10 mouse cellular contexts compared by ENCODE assay signal in the genomic region with DNA sequence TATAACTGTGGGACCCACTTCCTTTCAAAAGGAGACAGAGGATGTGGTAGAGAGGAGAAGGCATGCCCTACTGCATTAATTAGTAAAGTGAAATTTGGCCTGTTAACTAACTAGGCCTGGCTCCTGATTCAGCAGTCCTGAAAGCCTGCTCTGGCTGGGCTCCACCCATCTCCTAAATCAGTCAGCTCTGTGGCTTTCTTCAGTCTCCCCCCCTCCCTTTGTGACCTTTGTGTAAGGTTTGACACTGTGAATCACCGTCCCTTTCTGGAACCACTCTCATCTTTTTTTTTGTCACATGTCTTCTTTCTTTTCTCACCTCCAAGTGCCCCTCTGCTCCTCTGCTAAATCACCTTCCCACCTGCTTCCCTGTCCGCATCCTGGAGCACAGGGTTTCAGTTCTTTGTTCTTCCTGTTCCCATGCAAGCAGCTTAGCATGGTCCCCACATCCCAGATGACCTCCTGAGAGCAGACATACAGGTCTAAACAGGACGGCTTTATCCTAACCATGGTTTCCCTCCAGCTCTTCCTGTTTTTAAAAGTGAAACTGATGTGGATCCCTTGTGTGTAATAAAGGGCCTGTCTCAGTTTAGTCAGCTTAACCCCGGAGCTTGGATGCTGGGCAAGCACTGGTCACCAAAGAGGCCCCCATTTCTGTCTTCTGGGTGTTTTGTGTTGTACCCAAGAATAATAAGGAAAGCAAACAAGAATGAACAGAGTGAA. TPM values are rescaled to one million over a fixed set of nuclear protein-coding genes. Genes with fewer than 3 reads are reported as not detected.
DNase-seq lines count a peak whose midpoint lies in the region; ATAC-seq lines count a peak whose summit lies in the region.
"Had no signal": no experiment of that assay in that cellular context is flagged by ENCODE, and none has a peak within 500 bp of the region (broad histone marks: within the 10 kb centered on the region; RNA-seq: fewer than 3 reads in every experiment).

No protein-coding gene starts in this region.

- no peaks in the 10 kb centered on the region for H3K27me3 ChIP-seq in forebrain, embryonic 10.5 days (ENCODE audit: poor library complexity, severe bottlenecking)
- H3K27me3 ChIP-seq in forebrain, embryonic 15.5 days, result no peaks in the 10 kb centered on the region
- no peaks in the 10 kb centered on the region for H3K27me3 ChIP-seq in heart, embryonic 11.5 days (ENCODE audit: control insufficient read depth, insufficient read depth, low read length)
- H3K27me3 ChIP-seq: embryonic facial prominence, embryonic 13.5 days; liver, embryonic 13.5 days had no signal

- peaks cover 6% of the 10 kb centered on the region; the same call in 1 of the 2 replicates for H3K4me1 ChIP-seq in forebrain, embryonic 10.5 days
- no peaks in the 10 kb centered on the region for H3K4me1 ChIP-seq in forebrain, embryonic 15.5 days
- no peaks in the 10 kb centered on the region for H3K4me1 ChIP-seq in heart, embryonic 11.5 days (ENCODE audit: control insufficient read depth, insufficient read depth, low read length)
- H3K4me1 ChIP-seq: embryonic facial prominence, embryonic 13.5 days had no signal

- H3K4me2 ChIP-seq in forebrain, embryonic 15.5 days (replicated peaks), result no peak overlapping the region
- no peak overlapping the region for H3K4me2 ChIP-seq in heart, embryonic 11.5 days
- H3K4me2 ChIP-seq: embryonic facial prominence, embryonic 13.5 days; liver, embryonic 13.5 days had no signal

- no peak for ATAC-seq in forebrain, embryonic 15.5 days (replicated peaks)
- no peak for ATAC-seq in erythroid progenitor cell, adult 5-6 weeks (replicated peaks; ENCODE audit: low FRiP score, poor library complexity, severe bottlenecking)
- ATAC-seq in cerebellum, adult (ENCODE audit: insufficient number of reproducible peaks, low FRiP score, low TSS enrichment), result no peak
- no peak for ATAC-seq in heart, embryonic 11.5 days (replicated peaks; ENCODE audit: insufficient number of reproducible peaks, low FRiP score, low TSS enrichment)

- no peak for DNase-seq in forebrain, embryonic 10.5 days (ENCODE audit: extremely low spot score, low spot score)
- DNase-seq in 3T3-L1 (ENCODE audit: low read depth, low spot score), result peak; percentile 66
- DNase-seq in adrenal gland, adult 8-10 months, result peak; percentile 25
- DNase-seq in kidney, postnatal 36 days, result peak; percentile 48 to 54
- DNase-seq: liver, embryonic 13.5 days had no signal

- H3K36me3 ChIP-seq in forebrain, embryonic 10.5 days (replicated peaks), result no peaks in the 10 kb centered on the region
- H3K36me3 ChIP-seq in forebrain, embryonic 15.5 days, result no peaks in the 10 kb centered on the region
- no peaks in the 10 kb centered on the region for H3K36me3 ChIP-seq in heart, embryonic 11.5 days (ENCODE audit: control insufficient read depth, insufficient read depth, low read length)
- H3K36me3 ChIP-seq: embryonic facial prominence, embryonic 13.5 days; liver, embryonic 13.5 days had no signal

- no peak overlapping the region for H3K9ac ChIP-seq in forebrain, embryonic 15.5 days (replicated peaks)
- no peak overlapping the region for H3K9ac ChIP-seq in heart, embryonic 11.5 days (ENCODE audit: low read depth, low read length)
- H3K9ac ChIP-seq: embryonic facial prominence, embryonic 13.5 days; liver, embryonic 13.5 days had no signal

- peak overlapping the region; percentile 40; the same call in 1 of the 2 replicates for H3K27ac ChIP-seq in forebrain, embryonic 10.5 days
- no peak overlapping the region for H3K27ac ChIP-seq in forebrain, embryonic 15.5 days (replicated peaks)
- H3K27ac ChIP-seq in heart, embryonic 11.5 days (ENCODE audit: low read depth, low read length), result no peak overlapping the region
- H3K27ac ChIP-seq: embryonic facial prominence, embryonic 13.5 days; liver, embryonic 13.5 days had no signal

- no peaks in the 10 kb centered on the region for H3K9me3 ChIP-seq in forebrain, embryonic 10.5 days
- H3K9me3 ChIP-seq in forebrain, embryonic 15.5 days, result no peaks in the 10 kb centered on the region
- H3K9me3 ChIP-seq in heart, embryonic 11.5 days (replicated peaks; ENCODE audit: control insufficient read depth, low read length), result no peaks in the 10 kb centered on the region
- H3K9me3 ChIP-seq: embryonic facial prominence, embryonic 13.5 days; liver, embryonic 13.5 days had no signal

- 65% methylated on average over 4 of the region's 4 CpGs for WGBS in forebrain, embryonic 10.5 days
- whole genome bisulfite sequencing in forebrain, embryonic 15.5 days, result 55% methylated on average over 4 of the region's 4 CpGs
- WGBS in heart, embryonic 11.5 days (ENCODE audit: insufficient replicate concordance), result 53% methylated on average over 4 of the region's 4 CpGs

- no peak overlapping the region for H3K4me3 ChIP-seq in forebrain, embryonic 10.5 days
- no peak overlapping the region for H3K4me3 ChIP-seq in forebrain, embryonic 15.5 days
- H3K4me3 ChIP-seq in heart, embryonic 11.5 days (ENCODE audit: low read depth, low read length), result no peak overlapping the region
- H3K4me3 ChIP-seq: embryonic facial prominence, embryonic 13.5 days; liver, embryonic 13.5 days had no signal

RNA-seq across cellular contexts. Expression of a gene that starts 42.6 kb away (rescaled TPM):
- polyA plus RNA-seq in forebrain, embryonic 10.5 days (2016; fragmentation: Nextera tagmentation; extraction: Ambion mirVana), result 11.0 and 13.0 TPM in 2 replicates
- polyA plus RNA-seq in forebrain, embryonic 15.5 days (2015; fragmentation: Nextera tagmentation; extraction: Ambion mirVana), result 23.9 and 25.3 TPM in 2 replicates
- 1 to 10 TPM; 3.0 to 5.5 (median 4.2) TPM for total RNA-seq in adrenal gland, adult 8-10 months (2022)
- 0.42 and 1.1 TPM in 2 replicates for total RNA-seq in erythroid progenitor cell, adult 5-6 weeks (2015; ENCODE audit: low replicate concordance)
- total RNA-seq in erythroid progenitor cell, adult 5-6 weeks (2017; ENCODE audit: low replicate concordance), result 0.51 TPM in 1 of 2 replicates, not detected in the other
- 9.1 and 9.9 TPM in 2 replicates for polyA plus RNA-seq in heart, embryonic 11.5 days (2014; fragmentation: Nextera tagmentation; extraction: Ambion mirVana)

RNA-seq across cellular contexts. Expression of a gene that starts 46.0 kb away (rescaled TPM):
- 199 TPM in 2 replicates for polyA plus RNA-seq in forebrain, embryonic 10.5 days (2016; fragmentation: Nextera tagmentation; extraction: Ambion mirVana)
- polyA plus RNA-seq in forebrain, embryonic 15.5 days (2015; fragmentation: Nextera tagmentation; extraction: Ambion mirVana), result 289 and 290 TPM in 2 replicates
- total RNA-seq in adrenal gland, adult 8-10 months (2022), result 100 to 1,000 TPM; 124 to 144 (median 140) TPM
- total RNA-seq in erythroid progenitor cell, adult 5-6 weeks (2015; ENCODE audit: low replicate concordance), result 73.2 and 89.3 TPM in 2 replicates
- total RNA-seq in erythroid progenitor cell, adult 5-6 weeks (2017; ENCODE audit: low replicate concordance), result 50.1 and 89.9 TPM in 2 replicates
- 163 and 172 TPM in 2 replicates for polyA plus RNA-seq in heart, embryonic 11.5 days (2014; fragmentation: Nextera tagmentation; extraction: Ambion mirVana)

RNA-seq across cellular contexts. Expression of a gene that starts 51.9 kb away (rescaled TPM):
- 86.5 and 88.4 TPM in 2 replicates for polyA plus RNA-seq in forebrain, embryonic 10.5 days (2016; fragmentation: Nextera tagmentation; extraction: Ambion mirVana)
- polyA plus RNA-seq in forebrain, embryonic 15.5 days (2015; fragmentation: Nextera tagmentation; extraction: Ambion mirVana), result 116 and 129 TPM in 2 replicates
- 10 to 100 TPM; 67.9 to 74.5 (median 69.6) TPM for total RNA-seq in adrenal gland, adult 8-10 months (2022)
- 52.6 and 69.2 TPM in 2 replicates for total RNA-seq in erythroid progenitor cell, adult 5-6 weeks (2015; ENCODE audit: low replicate concordance)
- total RNA-seq in erythroid progenitor cell, adult 5-6 weeks (2017; ENCODE audit: low replicate concordance), result 68.0 and 82.9 TPM in 2 replicates
- polyA plus RNA-seq in heart, embryonic 11.5 days (2014; fragmentation: Nextera tagmentation; extraction: Ambion mirVana), result 77.1 and 78.3 TPM in 2 replicates
